Mouse (Mus musculus) embryonic fibroblast, embryonic 13.5 days (primary cell): ENCODE data around the gene Arfip1. TPM values are rescaled to one million over a fixed set of nuclear protein-coding genes. Genes with fewer than 3 reads are reported as not detected.

Experiments used
- H3K27ac ChIP-seq: 2 replicates; pipeline ENCODE4 v1.5.1; 2012; ENCODE audit warnings: low read length, control low read depth, inconsistent platforms; ENCODE audit not compliant: insufficient read depth
- H3K4me1 ChIP-seq: 2 replicates; pipeline ENCODE4 v1.6.1; 2011; ENCODE audit warnings: low read length; ENCODE audit not compliant: control insufficient read depth, insufficient read depth
- H3K4me3 ChIP-seq: 2 replicates; pipeline ENCODE4 v1.5.1; 2011; ENCODE audit warnings: mild to moderate bottlenecking, control low read depth, low read length; ENCODE audit not compliant: insufficient read depth
- CTCF ChIP-seq: IDR thresholded peaks from 2 replicates; pipeline ENCODE4 v1.5.1; 2011; ENCODE audit warnings: mild to moderate bottlenecking, control low read depth, low read length, moderate library complexity, borderline replicate concordance; ENCODE audit not compliant: insufficient read depth
- POLR2A ChIP-seq: IDR thresholded peaks from 2 replicates; pipeline ENCODE4 v1.6.1; 2011; ENCODE audit warnings: low read depth, mild to moderate bottlenecking, control low read depth, low read length, moderate library complexity
- polyA plus RNA-seq: library from polyadenylated mRNA; stranded (reverse); fragments of >200 nt; gene quantifications from 2 replicates; pipeline ENCODE4 v1.2.4, GENCODE M21; 2011; ENCODE audit warnings: low read depth; ENCODE audit not compliant: missing spikeins, insufficient read length

The Arfip1 gene
- polyA plus RNA-seq, 1 experiment: 91.8 TPM

GRCm38 (mm10) chr3:84467419-84468110, 114.9 kb downstream of the Arfip1 start:
- peaks cover 5% of the 10 kb centered on the region for H3K4me1 ChIP-seq
- H3K27ac ChIP-seq: no peak overlapping the region
- TF ChIP-seq CTCF (no peak), POLR2A (no peak)
- no peak overlapping the region for H3K4me3 ChIP-seq

GRCm38 (mm10) chr3:84465822-84466500, 116.5 kb downstream of the Arfip1 start:
- TF ChIP-seq CTCF (no peak), POLR2A (no peak)
- Histone ChIP-seq H3K4me3 (no peak overlapping the region), H3K4me1 (peaks cover 11% of the 10 kb centered on the region), H3K27ac (no peak overlapping the region)

- TF ChIP-seq CTCF (no peak), POLR2A (no peak)
- no peak overlapping the region for H3K27ac ChIP-seq
- no peak overlapping the region for H3K4me3 ChIP-seq
- H3K4me1 ChIP-seq: peaks cover 6% of the 10 kb centered on the region
These were observed 120.7 kb downstream of the Arfip1 start for GRCm38 (mm10) chr3:84461687-84462086.

GRCm38 (mm10) chr3:84460952-84461351, 121.5 kb downstream of the Arfip1 start:
- no peak for TF ChIP-seq POLR2A
- no peak for TF ChIP-seq CTCF
- no peak overlapping the region for H3K27ac ChIP-seq
- H3K4me3 ChIP-seq: no peak overlapping the region

GRCm38 (mm10) chr3:84460499-84460898, 121.9 kb downstream of the Arfip1 start:
- TF ChIP-seq CTCF (no peak), POLR2A (no peak)
- peaks cover 6% of the 10 kb centered on the region for H3K4me1 ChIP-seq
- H3K4me3 ChIP-seq: no peak overlapping the region
- H3K27ac ChIP-seq: no peak overlapping the region

More at GRCm38 (mm10) chr3:84460952-84461351, 121.5 kb downstream of the Arfip1 start:
- peaks cover 6% of the 10 kb centered on the region for H3K4me1 ChIP-seq

- TF ChIP-seq POLR2A (no peak), CTCF (no peak)
- no peak overlapping the region for H3K4me3 ChIP-seq
- H3K4me1 ChIP-seq: peaks cover 2% of the 10 kb centered on the region; the same call in 1 of the 2 replicates
- no peak overlapping the region for H3K27ac ChIP-seq
These were observed 126.5 kb downstream of the Arfip1 start for GRCm38 (mm10) chr3:84455733-84456417.

GRCm38 (mm10) chr3:84450651-84451050, 131.8 kb downstream of the Arfip1 start:
- Histone ChIP-seq H3K4me3 (no peak overlapping the region), H3K27ac (no peak overlapping the region), H3K4me1 (peaks cover 6% of the 10 kb centered on the region)
- TF ChIP-seq POLR2A: no peak
- TF ChIP-seq CTCF: no peak

GRCm38 (mm10) chr3:84449015-84449414, 133.4 kb downstream of the Arfip1 start:
- no peak overlapping the region for H3K4me3 ChIP-seq
- H3K27ac ChIP-seq: no peak overlapping the region
- TF ChIP-seq CTCF (no peak), POLR2A (no peak)
- H3K4me1 ChIP-seq: peaks cover 6% of the 10 kb centered on the region

- no peak overlapping the region for H3K4me3 ChIP-seq
- peaks cover 6% of the 10 kb centered on the region for H3K4me1 ChIP-seq
- H3K27ac ChIP-seq: no peak overlapping the region
- TF ChIP-seq CTCF: no peak
- no peak for TF ChIP-seq POLR2A
These were observed 134.6 kb downstream of the Arfip1 start for GRCm38 (mm10) chr3:84447803-84448202.

Other genes starting within 250 kb of the Arfip1 start
- 9.7 and 13.2 TPM in 2 replicates for gene Fhdc1, start 102.2 kb downstream of the Arfip1 start, polyA plus RNA-seq
- gene Tigd4, start 10.9 kb upstream of the Arfip1 start, polyA plus RNA-seq: not detected in 2 replicates
- 3.3 and 6.7 TPM in 2 replicates for gene Tmem154, start 83.6 kb upstream of the Arfip1 start, polyA plus RNA-seq
- gene Fbxw7, start 232.6 kb upstream of the Arfip1 start, polyA plus RNA-seq: 17.8 and 18.9 TPM in 2 replicates